Mouse (Mus musculus) megakaryocyte, embryonic 14.5 days (primary cell): ENCODE measurements around the gene Lat2. TPM values are rescaled to one million over a fixed set of nuclear protein-coding genes. Genes with fewer than 3 reads are reported as not detected.
A peak's percentile ranks its signal among the peaks of the same experiment; 100 is the strongest.

Experiments
- H3K27me3 ChIP-seq: replicated peaks from 2 replicates; pipeline ENCODE3; 2012; ENCODE audit warnings: inconsistent platforms
- H3K36me3 ChIP-seq: replicated peaks from 2 replicates; pipeline ENCODE3; 2012; ENCODE audit warnings: low read length, inconsistent platforms, mixed read lengths
- H3K4me1 ChIP-seq: 2 replicates; pipeline ENCODE4 v1.6.1; 2012; ENCODE audit warnings: inconsistent platforms
- H3K4me3 ChIP-seq: replicated peaks from 2 replicates; pipeline ENCODE3; 2012; ENCODE audit warnings: moderate library complexity, mild to moderate bottlenecking, inconsistent platforms
- H3K9me3 ChIP-seq: 2 replicates; pipeline ENCODE4 v1.6.1; 2012; ENCODE audit warnings: inconsistent platforms
- FLI1 ChIP-seq: IDR thresholded peaks from 2 replicates; pipeline ENCODE4 v1.6.1; 2012; ENCODE audit warnings: low read length, inconsistent platforms, mixed read lengths
- GATA1 ChIP-seq: IDR thresholded peaks from 3 replicates; pipeline ENCODE4 v1.6.1; 2012; ENCODE audit warnings: mixed read lengths, low read length, inconsistent platforms, borderline replicate concordance
- polyA plus RNA-seq: library from polyadenylated mRNA; stranded (reverse); fragments of >175 nt; gene quantifications from 2 replicates; pipeline ENCODE4 v1.2.3, GENCODE M21; 2012; ENCODE audit warnings: low replicate concordance; ENCODE audit not compliant: insufficient read depth

Gene Lat2
- polyA plus RNA-seq, 1 experiment: 67.9 TPM

- no peaks in the 10 kb centered on the region for H3K27me3 ChIP-seq
- no peaks in the 10 kb centered on the region for H3K9me3 ChIP-seq
- H3K4me1 ChIP-seq: peaks cover 66% of the 10 kb centered on the region
- peaks cover 62% of the 10 kb centered on the region for H3K36me3 ChIP-seq
- H3K4me3 ChIP-seq: peak overlapping the region; percentile 89
- TF ChIP-seq FLI1: no peak
- TF ChIP-seq GATA1: no peak
Measured at GRCm38 (mm10) chr5:134615380-134615779, 555 bp upstream of the Lat2 start.

GRCm38 (mm10) chr5:134614296-134614695, 529 bp downstream of the Lat2 start:
- H3K27me3 ChIP-seq: no peaks in the 10 kb centered on the region
- TF ChIP-seq FLI1 (no peak), GATA1 (no peak)
- H3K36me3 ChIP-seq: peaks cover 57% of the 10 kb centered on the region
- peak overlapping the region; percentile 89 for H3K4me3 ChIP-seq
- peaks cover 69% of the 10 kb centered on the region for H3K4me1 ChIP-seq
- H3K9me3 ChIP-seq: no peaks in the 10 kb centered on the region

GRCm38 (mm10) chr5:134613727-134614126, 1.1 kb downstream of the Lat2 start:
- H3K4me1 ChIP-seq: peaks cover 70% of the 10 kb centered on the region
- H3K9me3 ChIP-seq: no peaks in the 10 kb centered on the region
- peak overlapping the region; percentile 89 for H3K4me3 ChIP-seq
- peaks cover 55% of the 10 kb centered on the region for H3K36me3 ChIP-seq
- no peaks in the 10 kb centered on the region for H3K27me3 ChIP-seq
- TF ChIP-seq FLI1 (no peak), GATA1 (no peak)

GRCm38 (mm10) chr5:134611810-134612521, 2.9 kb downstream of the Lat2 start:
- no peak for TF ChIP-seq FLI1
- no peak for TF ChIP-seq GATA1
- H3K36me3 ChIP-seq: peaks cover 53% of the 10 kb centered on the region
- H3K4me3 ChIP-seq: peak overlapping the region; percentile 70
- H3K9me3 ChIP-seq: no peaks in the 10 kb centered on the region
- no peaks in the 10 kb centered on the region for H3K27me3 ChIP-seq
- H3K4me1 ChIP-seq: peaks cover 84% of the 10 kb centered on the region

- no peaks in the 10 kb centered on the region for H3K27me3 ChIP-seq
- TF ChIP-seq FLI1 (no peak), GATA1 (no peak)
- no peaks in the 10 kb centered on the region for H3K9me3 ChIP-seq
- H3K36me3 ChIP-seq: peaks cover 59% of the 10 kb centered on the region
- no peak overlapping the region for H3K4me3 ChIP-seq
- H3K4me1 ChIP-seq: peaks cover 89% of the 10 kb centered on the region
Measured at GRCm38 (mm10) chr5:134609916-134610643, 4.7 kb downstream of the Lat2 start.

- TF ChIP-seq FLI1 (no peak), GATA1 (no peak)
- peak overlapping the region; percentile 69 for H3K4me3 ChIP-seq
- no peaks in the 10 kb centered on the region for H3K27me3 ChIP-seq
- H3K4me1 ChIP-seq: peaks cover 64% of the 10 kb centered on the region
- H3K36me3 ChIP-seq: peaks cover 72% of the 10 kb centered on the region
- H3K9me3 ChIP-seq: no peaks in the 10 kb centered on the region
Measured at GRCm38 (mm10) chr5:134607121-134607520, 7.7 kb downstream of the Lat2 start.

- H3K36me3 ChIP-seq: peaks cover 78% of the 10 kb centered on the region
- TF ChIP-seq GATA1: no peak
- no peak for TF ChIP-seq FLI1
- no peak overlapping the region for H3K4me3 ChIP-seq
- H3K27me3 ChIP-seq: no peaks in the 10 kb centered on the region
- H3K9me3 ChIP-seq: no peaks in the 10 kb centered on the region
- peaks cover 56% of the 10 kb centered on the region for H3K4me1 ChIP-seq
Measured at GRCm38 (mm10) chr5:134606314-134606713, 8.5 kb downstream of the Lat2 start.

- Histone ChIP-seq H3K36me3 (peaks cover 91% of the 10 kb centered on the region), H3K9me3 (no peaks in the 10 kb centered on the region)
- TF ChIP-seq FLI1 (no peak), GATA1 (no peak)
Measured at GRCm38 (mm10) chr5:134604376-134604775, 10.4 kb downstream of the Lat2 start.

GRCm38 (mm10) chr5:134597711-134598110, 17.1 kb downstream of the Lat2 start:
- Histone ChIP-seq H3K27me3 (no peaks in the 10 kb centered on the region), H3K4me1 (peaks cover 40% of the 10 kb centered on the region), H3K4me3 (no peak overlapping the region), H3K36me3 (peaks cover 95% of the 10 kb centered on the region), H3K9me3 (no peaks in the 10 kb centered on the region)
- no peak for TF ChIP-seq FLI1
- no peak for TF ChIP-seq GATA1

More at GRCm38 (mm10) chr5:134604376-134604775, 10.4 kb downstream of the Lat2 start:
- H3K4me1 ChIP-seq: peaks cover 42% of the 10 kb centered on the region
- no peak overlapping the region for H3K4me3 ChIP-seq
- no peaks in the 10 kb centered on the region for H3K27me3 ChIP-seq

GRCm38 (mm10) chr5:134593093-134593492, 21.7 kb downstream of the Lat2 start:
- TF ChIP-seq FLI1 (no peak), GATA1 (no peak)
- Histone ChIP-seq H3K27me3 (no peaks in the 10 kb centered on the region), H3K36me3 (peaks cover 93% of the 10 kb centered on the region), H3K4me3 (no peak overlapping the region), H3K4me1 (peaks cover 76% of the 10 kb centered on the region), H3K9me3 (no peaks in the 10 kb centered on the region)
